Mouse (Mus musculus) right cerebral cortex, postnatal 4 days (tissue): Measurements from ENCODE around the gene Plcxd3.
"Not testable (repeated sequence)": the region's sequence is repeated elsewhere in the genome, so short reads cannot be mapped to it uniquely, and the experiment has no call there.

Source experiments
- DNase-seq: peaks from one replicate; pipeline ENCODE4 v3.0.0-alpha.2; 2022

The Plcxd3 gene

DNA sequence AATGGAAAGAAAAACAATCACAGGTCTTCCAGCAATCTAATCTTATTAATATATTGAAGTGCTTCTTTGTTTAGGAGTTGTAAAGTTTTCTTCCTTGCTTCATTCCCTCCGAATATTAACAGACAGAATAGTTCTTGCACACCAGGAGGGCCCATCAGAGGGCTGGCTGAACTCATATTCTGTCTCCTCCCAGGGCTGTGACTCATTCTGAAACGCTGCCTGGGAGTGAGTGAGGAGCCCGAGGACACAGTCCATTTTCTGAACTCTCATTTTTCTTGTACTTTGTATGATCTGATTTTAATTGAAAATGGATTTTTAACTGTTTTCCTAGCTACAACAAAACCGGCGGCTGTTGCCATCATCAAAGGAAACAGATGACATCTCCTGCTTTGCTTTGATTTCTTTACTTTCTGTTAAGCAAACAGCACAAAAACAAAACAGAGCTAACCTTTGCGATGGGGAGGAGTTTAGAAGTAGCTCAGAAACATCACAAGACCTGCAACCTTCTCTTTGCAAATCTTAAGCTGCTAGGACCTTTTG, 186.2 kb downstream of the Plcxd3 start:
- no peak for DNase-seq

DNA sequence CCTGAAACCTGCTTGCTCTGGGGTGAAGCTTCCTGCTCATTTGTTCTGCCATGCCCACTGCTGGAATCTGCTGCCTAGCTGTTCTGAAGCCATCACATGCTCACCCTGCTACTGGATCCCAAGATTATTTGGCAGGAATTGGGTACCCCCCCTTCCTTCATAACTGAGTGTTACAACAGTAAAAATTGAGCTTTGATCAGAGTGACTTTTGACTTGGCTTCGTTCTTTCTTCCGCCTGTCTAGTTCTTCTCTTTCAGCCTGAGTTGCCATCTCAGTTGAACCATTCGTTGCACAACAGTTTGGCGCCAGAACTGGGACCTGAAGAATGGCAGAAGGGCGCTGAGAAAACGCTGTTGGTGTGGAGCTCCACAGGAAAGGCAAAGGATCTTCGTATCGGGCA, 220.2 kb downstream of the Plcxd3 start:
- DNase-seq, result not testable (repeated sequence)

DNA sequence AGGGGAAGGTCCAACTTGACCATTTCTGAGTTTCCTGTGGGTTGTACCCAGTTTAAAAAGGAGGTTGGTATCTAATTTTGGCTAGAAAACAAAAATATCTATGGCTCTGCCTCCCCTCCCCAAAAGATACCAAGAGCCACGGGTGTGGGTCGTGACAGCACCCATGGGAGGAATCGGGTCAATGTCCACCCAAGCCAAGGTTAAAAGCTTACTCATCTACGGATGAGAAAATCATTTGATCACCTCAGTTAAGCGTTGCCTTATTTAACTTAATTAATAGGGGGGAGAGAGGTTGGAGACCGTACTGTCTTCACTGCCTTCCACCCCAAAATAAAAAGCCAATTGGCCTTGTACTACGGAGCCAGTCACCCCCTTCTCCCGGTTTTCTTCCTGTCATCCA, 223.4 kb downstream of the Plcxd3 start:
- not testable (repeated sequence) for DNase-seq

DNA sequence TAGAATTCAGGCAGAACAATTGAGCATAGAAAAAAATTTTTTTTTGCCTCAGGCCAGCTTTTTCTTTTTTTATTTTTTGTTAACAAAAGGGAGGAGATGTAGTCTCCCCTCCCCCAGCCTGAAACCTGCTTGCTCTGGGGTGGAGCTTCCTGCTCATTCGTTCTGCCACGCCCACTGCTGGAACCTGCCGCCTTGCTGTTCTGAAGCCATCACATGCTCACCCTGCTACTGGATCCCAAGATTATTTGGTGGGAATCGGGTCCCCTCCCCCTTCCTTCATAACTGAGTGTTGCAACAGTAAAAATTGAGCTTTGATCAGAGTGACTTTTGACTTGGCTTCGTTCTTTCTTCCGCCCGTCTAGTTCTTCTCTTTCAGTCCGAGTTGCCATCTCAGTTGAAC, 224.0 kb downstream of the Plcxd3 start:
- not testable (repeated sequence) for DNase-seq

DNA sequence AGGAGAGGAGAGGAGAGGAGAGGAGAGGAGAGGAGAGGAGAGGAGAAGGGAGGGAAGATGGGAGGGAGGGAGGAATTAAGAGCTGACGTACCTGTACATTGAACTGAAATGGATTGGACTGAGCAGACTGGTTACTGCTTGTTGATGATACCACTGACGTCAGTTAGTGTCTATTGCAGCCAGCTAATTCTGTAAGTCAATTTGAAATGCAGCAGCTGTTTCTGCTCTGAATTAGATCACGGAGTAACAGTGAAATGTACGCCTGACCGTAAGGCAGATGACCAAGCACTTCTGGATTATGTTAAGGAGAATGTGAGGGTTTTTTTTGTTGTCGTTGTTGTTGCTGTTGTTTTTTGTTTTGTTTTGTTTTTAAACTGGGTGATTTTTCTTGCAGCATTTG, 230.3 kb downstream of the Plcxd3 start:
- no peak for DNase-seq
